Mouse (Mus musculus) bone marrow, adult 2 months (tissue): ENCODE measurements around the gene Alkbh4.

ENCODE experiments used
- CTCF ChIP-seq: fragments of 200-500 bp; IDR thresholded peaks from 2 replicates; pipeline ENCODE4 v1.5.1; 2011; ENCODE audit warnings: low read length, control low read depth; ENCODE audit not compliant: control insufficient read depth, insufficient read depth
- POLR2A ChIP-seq: fragments of 200-500 bp; IDR thresholded peaks from 2 replicates; pipeline ENCODE4 v1.6.1; 2011; ENCODE audit warnings: low read depth, mild to moderate bottlenecking, control low read depth, low read length, borderline replicate concordance; ENCODE audit not compliant: control insufficient read depth

DNA sequence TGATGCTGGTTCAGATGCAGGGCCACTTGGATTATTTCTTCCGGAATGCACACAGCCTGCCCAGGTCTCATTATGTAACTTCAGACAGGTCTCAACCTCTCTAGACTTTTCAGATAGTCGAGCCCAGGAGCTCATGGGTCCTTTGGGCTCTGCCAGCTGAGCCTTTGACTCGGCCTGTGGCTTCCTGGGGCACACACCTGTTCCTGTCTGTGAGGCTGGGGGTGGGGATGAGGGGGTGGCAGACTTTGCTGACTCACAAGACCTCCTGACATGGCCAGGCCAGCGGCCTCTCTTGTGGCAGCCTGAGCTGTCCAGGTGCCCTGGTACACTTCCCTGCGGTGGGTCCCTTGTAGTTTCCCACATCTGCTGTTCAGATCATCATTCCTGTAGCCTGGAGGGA is 44.0 kb upstream of the Alkbh4 start:
- TF ChIP-seq CTCF = no peak
- TF ChIP-seq POLR2A = no peak
